Mouse (Mus musculus): ENCODE measurements at regions not wholly inside any gene's neighbourhood (a gene's known extent, or its start where the extent isn't known, plus 50 kb on each side); places are given as distances from the start of the nearest gene placed in this dataset.

DNA sequence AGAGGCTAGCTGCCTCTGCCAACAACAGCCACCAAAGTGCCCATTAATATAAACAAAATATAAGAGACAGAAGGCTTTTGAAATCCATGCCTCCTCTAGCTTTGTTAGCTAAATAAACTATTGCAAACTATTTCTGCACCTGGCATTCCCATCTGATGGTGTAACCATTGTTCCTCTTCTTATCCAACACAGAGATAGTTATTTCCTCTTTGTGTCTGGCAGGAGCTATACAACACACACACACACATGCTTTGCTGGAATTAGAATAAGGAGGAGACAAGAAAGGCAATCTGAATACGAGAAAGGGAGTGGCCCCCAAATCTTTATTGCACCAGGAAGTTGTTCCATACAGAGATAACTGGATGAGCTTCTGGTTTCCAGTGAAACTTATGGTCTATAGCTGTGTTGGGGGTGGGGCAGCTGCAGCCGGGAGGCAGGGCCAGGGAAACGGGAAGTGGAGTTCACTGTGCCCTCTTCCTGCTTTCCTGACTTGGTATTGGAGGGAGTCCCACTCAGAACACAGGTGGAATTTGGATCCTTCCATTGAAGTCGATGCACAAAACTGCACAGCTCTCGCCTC, 64.0 kb upstream of the Zdhhc17 start:
- DNase-seq (ENCODE audit: low spot score) = no peak

DNA sequence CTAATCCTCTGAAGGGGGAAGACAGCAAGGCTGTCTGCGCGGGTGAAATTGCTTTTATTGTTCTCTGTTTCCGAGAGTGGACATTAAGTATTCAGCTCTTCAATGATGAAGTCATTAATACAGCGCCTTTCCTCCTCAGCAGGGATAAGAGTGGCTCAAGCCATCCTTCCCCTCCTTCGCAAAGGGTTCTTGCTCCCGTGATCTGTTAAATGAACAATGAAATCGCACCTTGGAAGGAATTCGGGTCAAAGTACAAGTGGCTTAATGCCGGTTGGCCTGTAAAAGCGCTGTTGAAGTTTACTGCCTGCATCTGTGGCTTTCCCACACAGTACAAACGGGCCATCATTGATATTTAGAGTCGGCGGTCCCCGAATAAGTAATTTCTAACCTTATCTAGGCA, 63.3 kb upstream of the Zdhhc17 start:
- no peak for DNase-seq (ENCODE audit: low spot score)

DNA sequence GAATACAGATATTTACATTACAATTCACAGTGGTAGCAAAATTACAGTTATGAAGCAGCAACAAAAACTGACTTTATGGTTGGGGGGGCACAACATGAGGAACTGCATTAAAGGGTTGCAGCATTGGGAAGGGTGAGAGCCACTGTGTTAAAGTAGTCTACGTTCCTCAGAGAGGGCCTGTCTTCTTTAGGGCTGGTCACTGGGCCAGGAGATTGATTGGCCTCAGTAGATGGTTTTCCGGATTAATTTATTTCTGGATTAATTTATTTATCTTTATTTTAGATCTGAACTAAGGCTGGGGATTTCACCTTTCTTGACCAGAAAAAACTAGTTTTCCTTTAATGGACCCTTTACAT, 62.6 kb upstream of the Zdhhc17 start:
- no peak for DNase-seq (ENCODE audit: low spot score)

DNA sequence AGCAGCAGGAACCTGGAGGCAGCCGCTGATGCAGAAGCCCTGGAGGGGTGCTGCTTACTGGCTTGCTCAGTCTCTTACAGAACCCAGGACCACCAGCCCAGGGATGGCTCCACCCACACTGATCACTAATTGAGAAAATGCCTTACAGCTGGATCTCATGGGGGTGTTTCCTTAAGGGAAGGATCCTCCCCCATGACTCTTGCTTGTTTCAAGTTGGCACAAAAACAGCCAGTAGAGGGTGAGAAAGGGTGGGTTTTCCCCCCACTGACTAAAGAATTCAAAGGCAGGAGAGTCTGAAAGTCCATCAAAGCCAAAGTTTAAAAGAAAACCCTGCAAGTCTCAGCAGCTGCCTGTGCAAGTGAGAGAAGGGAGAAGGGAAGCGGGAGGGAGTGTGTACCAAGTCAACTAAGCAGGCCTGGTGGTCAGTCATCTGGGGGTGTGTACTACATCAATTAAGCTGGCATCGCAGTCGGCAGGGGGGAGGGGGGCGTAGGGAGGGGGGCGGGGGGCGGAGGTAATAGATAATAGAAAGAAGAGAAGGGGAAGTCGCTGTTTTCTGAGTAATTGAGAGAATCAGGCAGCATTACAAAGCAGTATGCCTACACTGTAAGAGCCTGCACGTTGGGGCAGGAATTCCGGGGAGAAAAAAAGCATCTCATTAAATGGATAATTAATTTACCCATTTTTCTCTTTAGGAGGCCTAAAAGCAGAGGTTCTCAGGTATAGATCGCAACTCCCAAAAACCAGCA, 62.0 kb upstream of the Zdhhc17 start:
- no peak for DNase-seq (ENCODE audit: low spot score)

DNA sequence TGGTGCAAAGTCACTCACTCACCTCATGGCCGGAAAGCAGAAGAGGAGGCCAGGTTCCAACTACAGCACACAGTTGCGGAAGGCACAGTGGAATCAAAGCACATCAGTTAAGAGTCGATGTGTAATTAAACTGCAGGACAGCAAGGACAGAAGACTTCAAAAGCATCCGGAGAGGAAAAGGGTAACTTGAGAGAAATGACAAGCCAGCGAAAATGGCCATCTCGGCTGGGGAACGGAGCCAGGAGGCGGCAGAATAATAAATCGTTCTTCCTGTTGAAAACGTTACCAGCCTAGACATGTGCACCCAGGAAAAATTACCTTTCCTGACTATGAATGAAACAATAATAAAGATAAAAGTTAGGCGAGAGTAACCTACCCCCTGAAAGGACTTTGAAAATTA, 56.2 kb upstream of the Zdhhc17 start:
- no peak for DNase-seq (ENCODE audit: low spot score)

DNA sequence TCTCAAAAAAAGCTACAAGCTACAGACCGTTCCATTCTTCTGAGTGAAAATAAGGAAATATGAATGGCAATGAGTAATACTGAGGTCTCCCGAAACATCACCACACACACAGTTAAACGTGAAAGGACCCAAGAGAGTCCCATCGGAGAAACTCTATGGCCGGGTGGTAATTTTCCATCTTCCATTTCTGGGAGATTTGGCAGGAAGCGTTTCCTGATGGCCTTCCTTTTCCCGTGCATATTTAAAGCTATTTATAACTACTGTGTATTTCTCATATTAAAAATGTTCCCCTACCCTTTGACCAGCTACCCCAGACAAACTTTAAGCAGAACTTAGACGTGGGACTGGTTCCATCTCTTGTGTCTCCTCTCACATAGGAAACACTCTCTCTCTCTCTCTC, 50.7 kb upstream of the Zdhhc17 start:
- DNase-seq (ENCODE audit: low spot score) = no peak
